Mouse (Mus musculus): ENCODE measurements around the gene Itpripl2. TPM values are rescaled to one million over a fixed set of nuclear protein-coding genes. Genes with fewer than 3 reads are reported as not detected.
A peak's percentile ranks its signal among the peaks of the same experiment; 100 is the strongest.

Gene Itpripl2
- polyA plus RNA-seq, 1 experiment from 2014 or later: 6.7 TPM

DNA sequence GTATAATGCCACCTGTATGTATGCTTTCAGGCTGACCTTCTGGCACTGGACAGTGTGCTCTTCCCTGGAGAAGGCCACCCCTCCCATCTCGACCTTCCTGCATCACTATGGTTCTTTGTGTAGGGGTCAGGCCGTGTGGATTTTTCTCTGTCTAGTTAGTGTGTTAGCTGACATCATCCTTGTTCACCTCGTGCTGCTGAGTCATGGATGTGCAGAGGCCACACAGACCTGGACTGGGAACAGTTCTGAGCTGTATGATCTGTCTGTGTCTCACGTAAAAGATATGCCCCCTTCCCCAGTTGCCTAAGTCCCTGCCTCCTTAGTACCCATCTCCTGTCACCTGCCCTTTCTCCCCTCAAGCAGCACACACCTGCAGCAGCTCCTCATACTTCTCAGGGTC, 35.2 kb upstream of the Itpripl2 start:
- no peak overlapping the region for H3K27ac ChIP-seq (replicated peaks)
- no peaks in the 10 kb centered on the region for H3K27me3 ChIP-seq (ENCODE audit: control insufficient read depth, insufficient read depth, low read length)
- no peaks in the 10 kb centered on the region for H3K4me1 ChIP-seq (replicated peaks; ENCODE audit: control insufficient read depth, insufficient read depth)
- H3K4me3 ChIP-seq (ENCODE audit: low read depth, low read length): no peak overlapping the region
- H3K4me2 ChIP-seq (replicated peaks; ENCODE audit: low read depth): no peak overlapping the region
- DNase-seq (ENCODE audit: low spot score): no peak
- no peaks in the 10 kb centered on the region for H3K9me3 ChIP-seq (ENCODE audit: control insufficient read depth, low read length)
- H3K36me3 ChIP-seq (ENCODE audit: control insufficient read depth, insufficient read depth, low read length): peaks cover 8% of the 10 kb centered on the region; the same call in 1 of the 2 replicates
- ATAC-seq (ENCODE audit: low FRiP score, low TSS enrichment): peak; percentile 65
- no peak overlapping the region for H3K9ac ChIP-seq (ENCODE audit: low read length)
- no peak for TF ChIP-seq CTCF (IDR thresholded peaks at IDR 0.05; ENCODE audit: low read depth)
- no peak for TF ChIP-seq EP300 (optimal IDR thresholded peaks at IDR 0.05)
- WGBS: 76% methylated on average over 4 of the region's 4 CpGs

DNA sequence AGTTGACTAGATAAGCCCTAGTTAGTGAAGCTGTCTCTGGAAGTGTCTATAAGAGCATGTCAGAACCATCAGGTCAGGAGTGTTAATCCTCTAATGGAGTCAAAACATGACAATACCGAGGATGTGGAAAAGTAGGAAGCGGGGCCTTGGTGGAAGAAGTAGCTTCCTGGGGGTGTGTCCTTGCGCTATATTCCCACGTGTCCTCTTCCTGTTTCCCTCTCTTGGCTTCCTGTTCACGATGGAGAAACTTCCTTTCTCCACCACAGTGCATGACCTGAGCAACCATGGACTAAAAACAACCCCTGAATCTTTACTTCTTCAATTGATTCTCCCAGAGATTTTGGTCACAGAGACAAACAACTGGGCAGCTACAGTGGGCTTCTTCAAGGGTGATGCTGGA, 30.3 kb upstream of the Itpripl2 start:
- TF ChIP-seq CTCF (IDR thresholded peaks at IDR 0.05; ENCODE audit: low read depth): no peak
- TF ChIP-seq EP300 (optimal IDR thresholded peaks at IDR 0.05): no peak
- no peak overlapping the region for H3K4me3 ChIP-seq (ENCODE audit: low read depth, low read length)
- ATAC-seq (ENCODE audit: low FRiP score, low TSS enrichment) (no peak), DNase-seq (ENCODE audit: low spot score) (no peak)
- H3K4me1 ChIP-seq (replicated peaks; ENCODE audit: control insufficient read depth, insufficient read depth): no peaks in the 10 kb centered on the region
- no peak overlapping the region for H3K9ac ChIP-seq (ENCODE audit: low read length)
- H3K27me3 ChIP-seq (ENCODE audit: control insufficient read depth, insufficient read depth, low read length): no peaks in the 10 kb centered on the region
- 77% methylated on average over 5 of the region's 5 CpGs for WGBS
- H3K9me3 ChIP-seq (ENCODE audit: control insufficient read depth, low read length): no peaks in the 10 kb centered on the region
- peaks cover 8% of the 10 kb centered on the region; the same call in 1 of the 2 replicates for H3K36me3 ChIP-seq (ENCODE audit: control insufficient read depth, insufficient read depth, low read length)
- no peak overlapping the region for H3K4me2 ChIP-seq (replicated peaks; ENCODE audit: low read depth)
- no peak overlapping the region for H3K27ac ChIP-seq (replicated peaks)

DNA sequence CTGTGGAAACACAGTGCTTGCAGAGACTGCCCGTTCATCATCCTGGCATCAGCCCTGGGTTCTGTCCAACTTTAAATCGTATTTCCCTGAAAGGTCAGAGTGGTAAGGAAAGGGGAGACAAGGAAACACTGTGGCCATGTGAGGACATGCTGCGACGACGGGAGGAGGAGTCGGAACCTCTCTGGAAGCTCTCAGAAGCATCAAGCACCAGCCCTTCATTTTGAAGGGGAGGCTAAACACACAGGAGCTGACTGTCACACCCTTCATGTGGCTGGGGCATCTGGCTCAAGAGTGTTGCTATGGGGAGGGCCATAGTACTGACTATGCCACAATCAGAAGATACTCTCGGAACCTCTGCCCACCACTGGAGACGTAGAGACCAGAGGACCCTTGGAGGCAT, 27.9 kb upstream of the Itpripl2 start:
- Histone ChIP-seq H3K4me3 (ENCODE audit: low read depth, low read length) (no peak overlapping the region), H3K4me2 (replicated peaks; ENCODE audit: low read depth) (no peak overlapping the region), H3K9ac (ENCODE audit: low read length) (no peak overlapping the region), H3K27me3 (ENCODE audit: control insufficient read depth, insufficient read depth, low read length) (no peaks in the 10 kb centered on the region), H3K27ac (replicated peaks) (no peak overlapping the region), H3K4me1 (replicated peaks; ENCODE audit: control insufficient read depth, insufficient read depth) (no peaks in the 10 kb centered on the region), H3K36me3 (ENCODE audit: control insufficient read depth, insufficient read depth, low read length) (0 out of 2 replicates have a peak, but pooled peaks cover 4% of the 10 kb centered on the region), H3K9me3 (ENCODE audit: control insufficient read depth, low read length) (no peaks in the 10 kb centered on the region)
- WGBS: 71% methylated on average over 8 of the region's 8 CpGs
- no peak for ATAC-seq (ENCODE audit: low FRiP score, low TSS enrichment)
- DNase-seq (ENCODE audit: low spot score): no peak
- TF ChIP-seq EP300 (optimal IDR thresholded peaks at IDR 0.05) (no peak), CTCF (IDR thresholded peaks at IDR 0.05; ENCODE audit: low read depth) (no peak)

DNA sequence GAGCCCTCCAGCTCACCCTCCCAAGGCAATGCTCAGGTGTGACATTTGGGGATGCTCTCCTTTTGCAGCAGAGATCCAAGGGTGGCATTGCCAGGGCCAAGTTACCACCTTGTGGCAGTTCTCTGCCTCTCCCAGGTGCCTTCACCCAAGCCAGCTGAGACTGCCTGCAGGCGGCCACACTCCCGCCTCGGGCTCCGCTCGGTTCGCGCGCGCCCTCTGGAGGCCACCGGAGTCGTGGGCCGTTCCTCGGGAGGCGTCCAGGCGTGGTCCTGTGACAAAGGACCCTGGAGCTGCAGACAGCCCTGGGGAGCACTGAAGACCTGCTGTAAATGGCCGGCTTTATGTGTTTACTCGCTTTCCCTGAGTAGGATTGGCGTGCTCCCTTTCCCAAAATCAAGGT, 26.9 kb upstream of the Itpripl2 start:
- Histone ChIP-seq H3K4me1 (replicated peaks; ENCODE audit: control insufficient read depth, insufficient read depth) (no peaks in the 10 kb centered on the region), H3K36me3 (ENCODE audit: control insufficient read depth, insufficient read depth, low read length) (no peaks in the 10 kb centered on the region), H3K4me3 (ENCODE audit: low read depth, low read length) (no peak overlapping the region), H3K4me2 (replicated peaks; ENCODE audit: low read depth) (no peak overlapping the region), H3K27ac (replicated peaks) (no peak overlapping the region), H3K9me3 (ENCODE audit: control insufficient read depth, low read length) (no peaks in the 10 kb centered on the region), H3K27me3 (ENCODE audit: control insufficient read depth, insufficient read depth, low read length) (no peaks in the 10 kb centered on the region), H3K9ac (ENCODE audit: low read length) (no peak overlapping the region)
- ATAC-seq (ENCODE audit: low FRiP score, low TSS enrichment) (peak; percentile 84), DNase-seq (ENCODE audit: low spot score) (peak; percentile 90)
- peak; percentile 99 for TF ChIP-seq CTCF (IDR thresholded peaks at IDR 0.05; ENCODE audit: low read depth)
- no peak for TF ChIP-seq EP300 (optimal IDR thresholded peaks at IDR 0.05)
- WGBS: 3% methylated on average over 18 of the region's 18 CpGs

- H3K27ac ChIP-seq (replicated peaks): no peak overlapping the region
- H3K4me3 ChIP-seq (ENCODE audit: low read depth, low read length): no peak overlapping the region
- H3K9ac ChIP-seq (ENCODE audit: low read length): no peak overlapping the region
- 72% methylated on average over 2 of the region's 2 CpGs for WGBS
- peak; percentile 47 for ATAC-seq (ENCODE audit: low FRiP score, low TSS enrichment)
- H3K4me1 ChIP-seq (replicated peaks; ENCODE audit: control insufficient read depth, insufficient read depth): no peaks in the 10 kb centered on the region
- no peaks in the 10 kb centered on the region for H3K36me3 ChIP-seq (ENCODE audit: control insufficient read depth, insufficient read depth, low read length)
- no peak overlapping the region for H3K4me2 ChIP-seq (replicated peaks; ENCODE audit: low read depth)
- DNase-seq (ENCODE audit: low spot score): peak; percentile 80
- TF ChIP-seq EP300 (optimal IDR thresholded peaks at IDR 0.05): no peak
- peak; percentile 83 for TF ChIP-seq CTCF (IDR thresholded peaks at IDR 0.05; ENCODE audit: low read depth)
- H3K27me3 ChIP-seq (ENCODE audit: control insufficient read depth, insufficient read depth, low read length): no peaks in the 10 kb centered on the region
- no peaks in the 10 kb centered on the region for H3K9me3 ChIP-seq (ENCODE audit: control insufficient read depth, low read length)
Observed at GRCm38 (mm10) chr7:118517819-118518218, 26.0 kb upstream of the Itpripl2 start.

GRCm38 (mm10) chr7:118508556-118508955, 16.8 kb upstream of the Itpripl2 start:
- Histone ChIP-seq H3K4me2 (replicated peaks; ENCODE audit: low read depth) (no peak overlapping the region), H3K36me3 (ENCODE audit: control insufficient read depth, insufficient read depth, low read length) (no peaks in the 10 kb centered on the region), H3K4me1 (replicated peaks; ENCODE audit: control insufficient read depth, insufficient read depth) (no peaks in the 10 kb centered on the region), H3K27ac (replicated peaks) (no peak overlapping the region), H3K9ac (ENCODE audit: low read length) (no peak overlapping the region), H3K4me3 (ENCODE audit: low read depth, low read length) (no peak overlapping the region), H3K9me3 (ENCODE audit: control insufficient read depth, low read length) (no peaks in the 10 kb centered on the region), H3K27me3 (ENCODE audit: control insufficient read depth, insufficient read depth, low read length) (no peaks in the 10 kb centered on the region)
- TF ChIP-seq EP300 (optimal IDR thresholded peaks at IDR 0.05): no peak
- no peak for TF ChIP-seq CTCF (IDR thresholded peaks at IDR 0.05; ENCODE audit: low read depth)
- DNase-seq (ENCODE audit: low spot score) (no peak), ATAC-seq (ENCODE audit: low FRiP score, low TSS enrichment) (no peak)
- 75% methylated on average over 7 of the region's 7 CpGs for WGBS
